Comparison of ENCODE assay signal across 22 mouse cellular contexts in the genomic region with DNA sequence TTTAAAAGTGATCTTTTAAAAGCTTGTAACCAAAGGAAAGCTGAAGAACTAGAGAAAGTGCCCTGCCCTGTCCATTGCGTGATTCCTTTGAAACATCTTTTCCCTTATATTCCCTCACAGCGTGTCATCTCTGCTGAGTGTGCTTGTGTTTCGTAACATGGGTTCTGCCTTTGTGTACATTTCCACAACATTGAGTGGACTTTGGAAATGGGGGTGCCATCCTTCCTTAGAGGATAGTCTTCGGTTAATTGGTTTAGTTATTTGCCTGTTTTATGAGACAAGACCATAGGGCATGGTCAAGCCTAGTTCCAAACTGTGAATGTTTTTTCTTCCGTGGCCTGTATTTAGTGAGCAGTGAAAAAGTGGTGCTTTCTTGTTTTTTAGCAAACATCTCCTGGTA.
DNase-seq lines count a peak whose midpoint lies in the region; ATAC-seq and TF ChIP-seq lines count a peak whose summit lies in the region.
"Had no signal": no experiment of that assay in that cellular context is flagged by ENCODE, and none has a peak within 500 bp of the region (broad histone marks: within the 10 kb centered on the region; RNA-seq: fewer than 3 reads in every experiment).

No protein-coding gene starts in this region.

- no peak overlapping the region for H3K4me3 ChIP-seq in kidney, embryonic 14.5 days (ENCODE audit: low read length)
- no peak overlapping the region for H3K4me3 ChIP-seq in lung, postnatal 0 days (ENCODE audit: low read depth, low read length)
- H3K4me3 ChIP-seq: embryonic facial prominence, embryonic 13.5 days; heart, adult 2 months; midbrain, embryonic 12.5 days; neural tube, embryonic 13.5 days had no signal

- H3K27me3 ChIP-seq in kidney, embryonic 14.5 days (ENCODE audit: control insufficient read depth, insufficient read depth, low read length), result no peaks in the 10 kb centered on the region
- H3K27me3 ChIP-seq in lung, postnatal 0 days (replicated peaks; ENCODE audit: insufficient read depth, low read length), result no peaks in the 10 kb centered on the region
- H3K27me3 ChIP-seq: embryonic facial prominence, embryonic 13.5 days; midbrain, embryonic 12.5 days; neural tube, embryonic 13.5 days; Patski had no signal

- no peak overlapping the region for H3K27ac ChIP-seq in kidney, embryonic 14.5 days (ENCODE audit: low read depth, low read length)
- no peak overlapping the region for H3K27ac ChIP-seq in lung, postnatal 0 days (ENCODE audit: low read length)
- H3K27ac ChIP-seq: embryonic facial prominence, embryonic 13.5 days; heart, adult 2 months; hindbrain, embryonic 14.5 days; midbrain, embryonic 12.5 days; neural tube, embryonic 13.5 days had no signal

- no peaks in the 10 kb centered on the region for H3K36me3 ChIP-seq in kidney, embryonic 14.5 days (ENCODE audit: control insufficient read depth, insufficient read depth, low read length)
- H3K36me3 ChIP-seq in lung, postnatal 0 days (ENCODE audit: insufficient read depth, low read length), result no peaks in the 10 kb centered on the region
- H3K36me3 ChIP-seq: embryonic facial prominence, embryonic 13.5 days; midbrain, embryonic 12.5 days; neural tube, embryonic 13.5 days had no signal

- ATAC-seq in kidney, embryonic 14.5 days (ENCODE audit: low FRiP score, low TSS enrichment), result no peak; the same call in 1 of the 2 replicates
- no peak for ATAC-seq in lung, postnatal 0 days
- ATAC-seq: CD4-positive, CD25-positive, alpha-beta regulatory T cell, adult 4 months; forebrain, embryonic 14.5 days; Patski had no signal

- no peak overlapping the region for H3K4me2 ChIP-seq in kidney, embryonic 14.5 days (replicated peaks; ENCODE audit: low read depth, low read length)
- H3K4me2 ChIP-seq in lung, postnatal 0 days (replicated peaks; ENCODE audit: low read depth, low read length), result no peak overlapping the region
- H3K4me2 ChIP-seq: embryonic facial prominence, embryonic 13.5 days; hindbrain, embryonic 14.5 days; lung, embryonic 14.5 days; midbrain, embryonic 12.5 days; neural tube, embryonic 13.5 days had no signal

- no peak for TF ChIP-seq EP300 in lung, postnatal 0 days (IDR thresholded peaks at IDR 0.05)

- 0 out of 2 replicates have a peak, but pooled peaks cover 7% of the 10 kb centered on the region for H3K4me1 ChIP-seq in kidney, embryonic 14.5 days (ENCODE audit: control insufficient read depth, insufficient read depth, low read length)
- H3K4me1 ChIP-seq in lung, postnatal 0 days (ENCODE audit: insufficient read depth, low read depth, low read length), result no peaks in the 10 kb centered on the region
- H3K4me1 ChIP-seq: midbrain, embryonic 12.5 days had no signal

- H3K9me3 ChIP-seq in kidney, embryonic 14.5 days (ENCODE audit: control insufficient read depth, low read length), result no peaks in the 10 kb centered on the region
- no peaks in the 10 kb centered on the region for H3K9me3 ChIP-seq in lung, postnatal 0 days (ENCODE audit: low read length)
- H3K9me3 ChIP-seq: embryonic facial prominence, embryonic 13.5 days; midbrain, embryonic 12.5 days; neural tube, embryonic 13.5 days had no signal

- 65% methylated on average over 5 of the region's 5 CpGs for WGBS in kidney, embryonic 14.5 days
- WGBS in lung, postnatal 0 days, result 83% methylated on average over 5 of the region's 5 CpGs

- peak; percentile 26 for DNase-seq in kidney, adult 11 months
- peak; percentile 21 for DNase-seq in lung, postnatal 0 days (ENCODE audit: low spot score)
- DNase-seq in lung, postnatal 4 days, result no peak
- peak; percentile 55 for DNase-seq in kidney, postnatal 14 days
- DNase-seq in frontal cortex, postnatal 25 days (ENCODE audit: low spot score in 2 of 2), result no peak
- DNase-seq in spleen, postnatal 14 days (ENCODE audit: low spot score in 2 of 2), result no peak
- DNase-seq in cerebellum, adult 9-11 months, result no peak
- DNase-seq: adrenal gland, adult 8-10 months; gastrocnemius, postnatal 25 days; heart, adult 2 months; heart, postnatal 36 days; lung, embryonic 14.5 days; right cerebral cortex, adult 18-20 months; thymus, adult 18-20 months had no signal

- no peak overlapping the region for H3K9ac ChIP-seq in kidney, embryonic 14.5 days (ENCODE audit: low read depth, low read length)
- no peak overlapping the region for H3K9ac ChIP-seq in lung, postnatal 0 days (replicated peaks; ENCODE audit: low read depth)
- H3K9ac ChIP-seq: embryonic facial prominence, embryonic 13.5 days; hindbrain, embryonic 14.5 days; lung, embryonic 14.5 days; midbrain, embryonic 12.5 days; neural tube, embryonic 13.5 days had no signal

- TF ChIP-seq CTCF in lung, postnatal 0 days (IDR thresholded peaks at IDR 0.05), result no peak

Comparison
In these comparisons a context has a peak if more than half of its experiments do, and no peak if none do; other contexts are left out.
1. DNase-seq: peak in kidney, adult 11 months (single experiment), lung, postnatal 0 days (single experiment) and kidney, postnatal 14 days (single experiment); none in lung, postnatal 4 days (0 of 2), frontal cortex, postnatal 25 days (0 of 2), spleen, postnatal 14 days (0 of 2) and cerebellum, adult 9-11 months (single experiment).